Mouse (Mus musculus) MEL (cell line): ENCODE measurements around the gene Ubac2.

Experiments used
- CHD2 ChIP-seq: IDR thresholded peaks from 2 replicates; pipeline ENCODE4 v1.6.1; 2011; ENCODE audit warnings: low read length, improper control_type of control experiment
- CTCF ChIP-seq, 3 experiments: IDR thresholded peaks in 2 of 3; conservative IDR thresholded peaks in 1 of 3; 2 replicates each; pipeline ENCODE4 v1.5.1; 2011 to 2012; ENCODE audit warnings: low read length in 3 of 3, low read depth in 2 of 3, mild to moderate bottlenecking in 2 of 3, improper control_type of control experiment in 1 of 3, inconsistent platforms in 1 of 3, mixed read lengths in 1 of 3, moderate library complexity in 1 of 3; ENCODE audit not compliant: control insufficient read depth in 1 of 3, insufficient read depth in 1 of 3, poor library complexity in 1 of 3, severe bottlenecking in 1 of 3
- ELF1 ChIP-seq: IDR thresholded peaks from 2 replicates; pipeline ENCODE4 v1.6.1; 2014; ENCODE audit warnings: low read depth, mild to moderate bottlenecking, inconsistent platforms, low read length, improper control_type of control experiment, moderate library complexity
- EP300 ChIP-seq, 2 experiments: IDR thresholded peaks; 2 replicates each; pipeline ENCODE4 v1.6.1; 2011; ENCODE audit warnings: improper control_type of control experiment in 2 of 2, low read length in 2 of 2, low read depth in 1 of 2, mild to moderate bottlenecking in 1 of 2
- MAZ ChIP-seq: IDR thresholded peaks from 2 replicates; pipeline ENCODE4 v1.6.1; 2012; ENCODE audit warnings: low read depth, mild to moderate bottlenecking, inconsistent platforms, low read length, improper control_type of control experiment
- NELFE ChIP-seq: IDR thresholded peaks from 2 replicates; pipeline ENCODE4 v1.6.1; 2011; ENCODE audit warnings: low read depth, low read length, improper control_type of control experiment
- POLR2A ChIP-seq, 2 experiments: IDR thresholded peaks; 2 replicates each; pipeline ENCODE4 v1.6.1; 2011 to 2012; ENCODE audit warnings: low read length in 2 of 2, mild to moderate bottlenecking in 2 of 2, control low read depth in 1 of 2, improper control_type of control experiment in 1 of 2, low read depth in 1 of 2, moderate library complexity in 1 of 2; ENCODE audit not compliant: control insufficient read depth in 1 of 2, insufficient read depth in 1 of 2, poor library complexity in 1 of 2
- TAL1 ChIP-seq: IDR thresholded peaks from 2 replicates; pipeline ENCODE4 v1.6.1; 2012; ENCODE audit warnings: mild to moderate bottlenecking, inconsistent platforms, low read length, moderate library complexity, mixed read lengths
- USF2 ChIP-seq, 2 experiments: IDR thresholded peaks; 2 replicates each; pipeline ENCODE4 v1.6.1; 2011 to 2012; ENCODE audit warnings: improper control_type of control experiment in 2 of 2, low read length in 2 of 2, borderline replicate concordance in 1 of 2, inconsistent platforms in 1 of 2, low read depth in 1 of 2, mild to moderate bottlenecking in 1 of 2; ENCODE audit not compliant: insufficient read depth in 1 of 2

GRCm38 (mm10) chr14:122032045-122032444 is 153.6 kb downstream of the Ubac2 start:
- no peak for TF ChIP-seq TAL1
- TF ChIP-seq CTCF (IDR thresholded peaks at IDR 0.05 in 2 of 3, conservative IDR thresholded peaks at IDR 0.05 in 1 of 3; ENCODE audit: control insufficient read depth in 1 of 3, insufficient read depth in 1 of 3, low read depth in 2 of 3, low read length in 3 of 3, poor library complexity in 1 of 3, severe bottlenecking in 1 of 3), result no peak
- TF ChIP-seq POLR2A (IDR thresholded peaks at IDR 0.05; ENCODE audit: control insufficient read depth in 1 of 2, insufficient read depth in 1 of 2, low read depth in 1 of 2, low read length in 2 of 2, poor library complexity in 1 of 2), result no peak
- TF ChIP-seq EP300 (IDR thresholded peaks at IDR 0.05; ENCODE audit: low read depth in 1 of 2, low read length in 2 of 2), result no peak
- TF ChIP-seq CHD2, result no peak
- TF ChIP-seq MAZ, result no peak
- no peak for TF ChIP-seq ELF1
- no peak for TF ChIP-seq USF2 (IDR thresholded peaks at IDR 0.05; ENCODE audit: borderline replicate concordance in 1 of 2, insufficient read depth in 1 of 2, low read depth in 1 of 2, low read length in 2 of 2)
- TF ChIP-seq NELFE, result no peak
